Mouse (Mus musculus) frontal cortex, adult 2 months (tissue): Measurements from ENCODE around the gene Celsr2. TPM values are rescaled to one million over a fixed set of nuclear protein-coding genes. Genes with fewer than 3 reads are reported as not detected.
A peak's percentile ranks its signal among the peaks of the same experiment; 100 is the strongest.

Experiments used
- DNase-seq, 2 experiments: peaks; one replicate each; pipeline ENCODE4 v3.0.0; 2022; ENCODE audit warnings: low spot score in 1 of 2; ENCODE audit errors: extremely low spot score in 1 of 2
- polyA plus RNA-seq: library from polyadenylated mRNA; depleted of rRNA; stranded (reverse); fragments of >200 nt; gene quantifications from 2 replicates; pipeline ENCODE4 v1.2.3, GENCODE M21; 2012

Celsr2 gene
- polyA plus RNA-seq, 1 experiment: 63.6 TPM

GRCm38 (mm10) chr3:108381945-108382875 lies 33.1 kb downstream of the Celsr2 start:
- DNase-seq: peak in 1 of 2 experiments; percentile 60

- DNase-seq: no peak
Observed at GRCm38 (mm10) chr3:108380695-108381094, 34.7 kb downstream of the Celsr2 start.

DNA sequence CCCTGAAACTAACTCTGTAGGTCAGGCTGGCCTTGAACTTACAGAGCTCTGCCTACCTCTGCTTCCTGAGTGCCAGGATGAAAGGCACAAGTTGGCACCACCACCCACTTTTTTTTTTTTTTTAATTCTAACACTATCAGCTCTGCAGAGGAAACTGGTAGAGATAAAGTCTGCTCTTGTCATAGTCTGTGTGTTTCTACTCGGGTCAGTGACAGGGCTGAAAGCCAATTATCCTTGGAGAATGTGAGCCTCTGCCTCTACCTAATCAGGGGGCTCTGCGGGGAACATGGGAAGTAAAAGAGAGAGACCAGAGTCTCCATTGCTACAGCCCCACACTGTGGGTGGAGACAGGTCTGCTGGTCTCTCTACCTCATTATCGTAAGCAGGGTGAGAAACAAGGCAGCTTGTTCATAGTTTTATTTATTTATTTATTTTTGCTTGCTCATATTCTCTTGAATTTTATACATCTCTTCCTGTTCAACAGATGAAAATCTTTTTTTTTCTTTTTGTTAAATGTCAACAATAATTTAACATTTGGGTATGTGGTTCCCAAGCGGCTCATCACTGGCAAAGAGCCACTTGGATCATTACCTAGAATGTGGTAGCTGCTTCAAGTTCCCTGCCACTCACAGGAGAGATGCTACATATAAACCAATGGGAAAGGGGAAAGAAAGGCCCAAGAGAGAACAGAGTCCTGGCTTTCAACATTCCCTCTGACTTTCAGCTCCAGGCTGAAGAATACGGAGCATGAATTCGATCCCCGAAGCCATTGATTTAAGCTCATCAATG lies 36.3 kb downstream of the Celsr2 start:
- peak in 1 of 2 experiments; percentile 51 for DNase-seq

DNA sequence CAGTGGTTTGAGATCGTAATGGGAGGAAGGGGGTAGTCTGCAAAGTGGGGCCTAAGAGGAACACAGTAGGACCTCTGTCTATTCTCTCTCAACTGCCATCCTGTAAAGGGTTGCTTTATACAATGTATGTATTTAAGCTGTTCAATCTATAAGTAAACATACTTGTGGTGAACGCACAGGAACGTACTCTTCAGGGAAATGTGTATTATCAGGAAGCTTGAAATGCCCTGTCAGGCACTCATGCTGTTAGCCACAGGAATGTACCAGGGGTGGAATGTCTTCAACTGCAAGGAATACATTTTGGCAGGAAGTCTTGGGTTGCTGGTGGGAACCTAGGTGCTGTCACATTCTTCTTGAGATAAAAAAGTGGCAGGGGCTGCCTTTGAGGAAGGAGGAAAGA lies 42.7 kb downstream of the Celsr2 start:
- DNase-seq: no peak

GRCm38 (mm10) chr3:108372274-108372673 lies 43.1 kb downstream of the Celsr2 start:
- no peak for DNase-seq

DNA sequence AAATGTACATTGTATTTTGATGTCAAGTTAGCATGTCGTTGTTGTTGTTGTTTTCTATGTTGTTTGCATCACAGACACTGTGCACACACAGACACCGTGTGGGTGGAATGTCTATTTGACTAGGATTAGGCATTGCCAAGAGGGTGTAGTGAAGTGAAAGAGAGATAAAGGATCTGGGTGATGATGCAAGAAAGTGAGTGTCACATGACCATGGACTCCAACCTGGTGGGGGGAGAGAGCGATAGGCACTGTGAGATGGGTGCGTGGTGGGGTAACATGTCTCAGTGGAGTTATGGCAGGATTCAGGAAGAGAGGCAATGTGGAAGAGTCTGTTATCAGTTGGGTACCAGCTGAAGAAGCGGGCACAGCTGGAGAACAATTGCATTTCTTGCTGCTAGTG lies 46.6 kb downstream of the Celsr2 start:
- DNase-seq: no peak

- DNase-seq: no peak
Observed at GRCm38 (mm10) chr3:108367828-108368227, 47.5 kb downstream of the Celsr2 start.

GRCm38 (mm10) chr3:108367173-108367572 lies 48.2 kb downstream of the Celsr2 start:
- no peak for DNase-seq

GRCm38 (mm10) chr3:108364270-108364995 lies 50.9 kb downstream of the Celsr2 start, which contains the start of gene Mybphl:
Mybphl (plus strand) TSS chr3:108364911.
- DNase-seq: no peak

- DNase-seq: peak in 1 of 2 experiments; percentile 60
Observed at GRCm38 (mm10) chr3:108363626-108364025, 51.7 kb downstream of the Celsr2 start.

- DNase-seq: no peak
Observed at GRCm38 (mm10) chr3:108360894-108361293, 54.5 kb downstream of the Celsr2 start.

DNA sequence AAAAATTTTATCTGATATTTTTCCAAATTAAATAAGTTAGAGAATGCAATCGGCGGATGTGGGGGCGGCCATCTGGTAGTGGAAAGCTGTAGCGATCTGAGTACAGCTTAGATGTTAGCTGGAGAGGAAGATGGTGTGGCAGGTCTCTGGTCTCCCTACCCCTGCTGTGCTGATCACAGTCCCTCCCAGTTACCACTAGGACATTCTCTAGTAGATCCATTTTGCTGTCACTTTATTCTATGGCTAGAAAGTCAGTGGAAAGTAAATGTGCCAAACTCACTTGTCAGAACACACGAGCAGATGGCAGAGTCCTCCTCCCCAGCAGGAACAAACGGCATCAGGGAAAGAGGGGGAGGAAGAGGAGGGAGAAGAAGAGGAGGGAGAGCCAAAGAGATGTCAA lies 56.9 kb downstream of the Celsr2 start:
- DNase-seq: peak in 1 of 2 experiments; percentile 79

DNA sequence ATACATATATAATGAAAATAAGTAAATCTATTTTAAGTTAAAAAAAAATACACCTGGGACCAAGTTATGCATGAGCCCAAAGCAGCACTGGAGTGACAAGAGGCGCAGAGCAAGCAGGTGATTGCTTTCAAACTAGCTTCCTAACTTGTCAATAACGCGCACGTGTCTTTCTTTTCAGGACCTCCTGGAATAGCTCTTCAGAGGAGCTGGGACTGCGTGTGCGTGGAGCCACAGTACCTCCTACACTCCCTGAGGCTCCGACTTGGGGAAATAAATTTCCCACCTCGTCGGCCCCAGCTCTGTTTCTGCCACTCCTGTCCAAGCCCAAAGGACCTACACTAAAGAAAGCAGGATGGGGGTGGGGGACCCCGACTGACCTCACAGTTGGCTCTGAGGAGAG lies 58.3 kb downstream of the Celsr2 start:
- peak in 1 of 2 experiments; percentile 40 for DNase-seq

DNA sequence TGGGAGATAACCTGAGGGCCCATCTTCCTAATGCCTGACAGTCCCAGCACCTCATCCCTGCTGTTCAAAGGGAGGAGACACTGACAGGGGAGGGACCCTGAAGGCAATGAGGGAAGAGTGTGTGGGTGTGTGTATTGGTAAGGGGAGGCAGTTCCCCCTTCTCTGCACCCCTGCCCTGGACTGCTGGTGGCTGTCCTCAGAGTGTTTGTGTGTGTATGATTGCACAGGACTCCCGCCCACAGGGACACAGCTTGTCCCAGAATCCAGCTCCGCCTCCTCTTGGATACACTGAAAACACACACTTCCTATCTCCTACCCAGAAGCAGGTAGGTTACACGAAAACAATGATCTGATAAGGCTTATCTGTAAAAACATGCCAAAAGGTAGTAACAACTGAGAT lies 60.1 kb downstream of the Celsr2 start:
- DNase-seq: no peak

DNA sequence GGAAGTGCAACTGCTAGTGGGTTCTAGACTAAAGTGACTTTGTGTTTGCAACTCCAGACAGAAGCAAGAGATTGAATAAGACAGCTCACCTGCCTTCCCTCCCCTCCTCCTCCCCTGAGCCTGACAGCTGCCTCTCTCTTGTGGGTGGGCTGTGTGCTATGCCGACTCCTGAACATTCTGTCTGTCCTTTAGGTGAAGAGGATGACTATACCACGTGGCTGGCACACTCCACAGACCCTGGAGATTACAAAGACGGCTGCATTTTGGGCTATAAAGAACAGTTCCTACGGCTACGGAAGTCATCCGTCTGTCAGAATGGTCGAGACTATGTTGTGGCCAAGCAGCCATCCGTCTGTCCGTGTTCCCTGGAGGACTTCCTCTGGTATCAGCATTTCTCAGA lies 67.0 kb downstream of the Celsr2 start:
- no peak for DNase-seq

GRCm38 (mm10) chr3:108345855-108346254 lies 69.5 kb downstream of the Celsr2 start:
- no peak for DNase-seq

- DNase-seq: no peak
Observed at GRCm38 (mm10) chr3:108342185-108342584, 73.2 kb downstream of the Celsr2 start.

DNA sequence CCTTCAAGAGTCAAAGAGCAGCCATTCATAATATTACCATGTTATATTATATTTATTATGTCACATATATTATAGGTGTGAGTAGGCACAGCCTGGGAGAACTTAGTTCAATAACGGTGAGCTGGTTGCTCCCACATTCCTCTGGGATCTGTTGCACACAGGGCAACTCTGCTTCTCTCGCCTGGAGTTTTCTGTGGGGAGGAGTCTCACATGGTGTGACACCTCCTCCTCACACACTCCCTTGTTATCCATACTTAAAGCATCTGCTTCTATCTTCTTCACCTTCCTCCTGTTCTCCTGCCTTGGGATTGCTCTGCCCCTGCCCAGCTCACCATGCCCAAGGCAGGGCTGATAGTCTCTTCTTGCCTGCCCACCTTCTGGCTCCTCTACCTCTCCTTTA lies 74.3 kb downstream of the Celsr2 start:
- no peak for DNase-seq
